Mouse (Mus musculus): ENCODE measurements around the gene Fam155a.
"Not testable (repeated sequence)": the region's sequence is repeated elsewhere in the genome, so short reads cannot be mapped to it uniquely, and the experiment has no call there.

- not testable (repeated sequence) for TF ChIP-seq TAL1, GATA1 (IDR thresholded peaks at IDR 0.05; ENCODE audit: low read length)
These were observed 110.9 kb downstream of the Fam155a start for GRCm38 (mm10) chr8:9660014-9660413.
